Mouse (Mus musculus): Measurements from ENCODE around the gene Creb3l2.

GRCm38 (mm10) chr6:37292068-37292467, 149.9 kb downstream of the Creb3l2 start:
- TF ChIP-seq GATA1 (IDR thresholded peaks at IDR 0.05; ENCODE audit: low read length) (no peak), TAL1 (IDR thresholded peaks at IDR 0.05; ENCODE audit: low read length) (no peak)
